Mouse (Mus musculus): Measurements from ENCODE around the gene Asic4.

GRCm38 (mm10) chr1:75478497-75478896, 28.3 kb downstream of the Asic4 start:
- no peak for TF ChIP-seq CTCF (IDR thresholded peaks at IDR 0.05; ENCODE audit: borderline replicate concordance, control insufficient read depth, extremely low read depth, insufficient read depth, low read length, poor library complexity)
- TF ChIP-seq POLR2A (IDR thresholded peaks at IDR 0.05; ENCODE audit: control insufficient read depth, extremely low read depth, insufficient read depth, low read length, poor library complexity): no peak

All from thymus, adult 2 months (tissue).